Mouse (Mus musculus): ENCODE results near the gene Hnrnpul2.

DNA sequence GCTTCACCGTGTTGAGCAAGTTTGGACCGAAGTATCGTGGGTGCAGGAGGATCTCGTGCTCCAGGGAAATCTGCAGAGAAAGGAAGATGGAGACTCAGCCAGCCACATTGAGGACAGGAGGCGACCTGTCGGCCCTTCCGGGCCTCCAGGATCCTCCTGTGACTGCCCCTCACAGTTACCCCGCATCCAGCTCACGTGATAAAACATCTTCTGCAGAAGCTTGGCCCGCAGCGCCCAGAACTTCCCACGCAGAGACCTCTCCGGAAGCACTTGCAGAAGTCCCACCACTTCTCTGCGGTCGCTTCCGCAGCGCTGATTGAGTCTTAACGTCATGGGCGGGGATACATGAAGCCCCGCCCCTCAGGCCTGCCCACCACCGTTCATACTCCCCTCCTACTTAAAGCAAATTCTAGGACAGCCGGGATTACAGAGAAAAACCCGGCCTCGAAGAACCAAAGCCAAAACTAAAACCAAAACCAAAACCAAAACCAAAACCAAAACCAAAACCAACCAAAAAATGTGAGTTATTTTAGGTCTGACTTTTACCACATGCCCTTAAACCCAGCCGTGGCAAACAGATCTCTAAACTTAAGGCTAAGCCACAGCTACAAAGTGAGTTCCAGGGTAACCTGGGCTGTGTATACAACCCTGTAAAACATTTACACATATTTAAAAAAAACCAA is 21.4 kb upstream of the Hnrnpul2 start, which contains the start of gene Polr2g:
- TF ChIP-seq CTCF (IDR thresholded peaks at IDR 0.05; ENCODE audit: insufficient read depth, low read length) (no peak), POLR2A (IDR thresholded peaks at IDR 0.05; ENCODE audit: borderline replicate concordance, extremely low read depth, low read depth, low read length) (peak; percentile 84; the same call in 1 of the 2 replicates)
